Mouse (Mus musculus) kidney, adult 11 months (tissue): ENCODE results near the gene Alb.
A peak's percentile ranks its signal among the peaks of the same experiment; 100 is the strongest.

Experiments used
- DNase-seq: peaks from one replicate; pipeline ENCODE4 v3.0.0; 2022

The Alb gene

DNA sequence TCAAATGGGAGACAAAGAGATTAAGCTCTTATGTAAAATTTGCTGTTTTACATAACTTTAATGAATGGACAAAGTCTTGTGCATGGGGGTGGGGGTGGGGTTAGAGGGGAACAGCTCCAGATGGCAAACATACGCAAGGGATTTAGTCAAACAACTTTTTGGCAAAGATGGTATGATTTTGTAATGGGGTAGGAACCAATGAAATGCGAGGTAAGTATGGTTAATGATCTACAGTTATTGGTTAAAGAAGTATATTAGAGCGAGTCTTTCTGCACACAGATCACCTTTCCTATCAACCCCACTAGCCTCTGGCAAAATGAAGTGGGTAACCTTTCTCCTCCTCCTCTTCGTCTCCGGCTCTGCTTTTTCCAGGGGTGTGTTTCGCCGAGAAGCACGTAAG lies at the start of gene Alb:
TSS of gene Alb (plus strand) at position 279 of the 400 bp plus-strand sequence.
- DNase-seq = no peak

DNA sequence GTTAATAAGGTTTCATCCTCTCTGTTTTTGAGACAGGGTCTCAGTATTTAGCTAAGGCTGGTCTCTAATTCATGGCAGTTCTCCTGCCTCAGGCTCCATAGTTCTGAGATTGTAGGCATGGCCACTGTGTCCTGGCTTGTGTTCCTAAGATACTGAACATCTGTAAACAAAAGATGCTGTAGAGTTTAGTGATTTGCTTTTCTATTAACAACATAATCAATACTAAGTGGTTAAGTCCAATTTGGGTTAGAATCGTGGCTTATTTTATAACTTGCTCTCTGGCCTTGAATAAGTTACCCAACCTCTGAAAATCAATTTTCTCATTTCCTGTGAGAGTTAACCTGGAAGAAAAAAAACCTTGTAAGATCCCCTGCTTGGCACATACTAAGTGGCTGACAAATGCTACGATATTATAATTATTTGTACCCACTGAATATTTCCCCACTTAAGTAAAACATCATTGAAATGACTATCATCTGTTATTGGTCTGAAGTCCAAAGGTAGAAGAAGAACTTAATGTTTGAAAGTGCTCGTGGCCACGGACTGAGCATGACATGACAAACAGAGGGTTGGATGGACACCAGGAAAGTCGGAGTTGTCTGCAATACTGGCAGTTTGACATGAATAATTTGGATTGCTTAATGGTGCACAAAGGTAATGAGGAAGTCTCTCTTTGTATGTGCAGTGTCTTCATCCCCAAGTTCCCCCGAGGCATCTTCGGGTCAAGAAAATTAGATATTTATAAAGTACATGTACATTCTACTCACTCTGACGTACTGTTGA lies 46.4 kb upstream of the Alb start:
- no peak for DNase-seq

GRCm38 (mm10) chr5:90414925-90415295 lies 45.8 kb upstream of the Alb start:
- DNase-seq = no peak

DNA sequence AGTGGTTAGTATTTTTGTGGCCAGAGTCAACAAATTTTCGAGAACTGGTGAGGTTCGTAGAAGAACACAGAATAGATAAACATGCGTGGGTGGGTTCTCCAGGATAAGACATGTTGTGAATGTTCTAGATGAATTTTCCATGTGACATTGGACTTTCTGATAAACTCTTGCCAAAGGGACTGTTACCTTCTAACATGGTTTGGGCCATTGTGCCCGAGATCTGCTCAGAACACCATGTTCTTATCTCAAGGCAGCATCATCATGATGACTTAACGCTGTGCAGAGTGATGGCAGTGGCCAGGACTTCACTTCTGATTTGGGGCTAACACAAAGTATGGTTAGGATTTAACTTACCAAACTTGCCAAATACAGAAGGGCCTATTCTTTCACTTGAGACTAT lies 36.1 kb upstream of the Alb start:
- DNase-seq = no peak

- DNase-seq = no peak
Measured at GRCm38 (mm10) chr5:90425191-90425590, 35.5 kb upstream of the Alb start.

GRCm38 (mm10) chr5:90431053-90431452 lies 29.6 kb upstream of the Alb start:
- DNase-seq = no peak

DNA sequence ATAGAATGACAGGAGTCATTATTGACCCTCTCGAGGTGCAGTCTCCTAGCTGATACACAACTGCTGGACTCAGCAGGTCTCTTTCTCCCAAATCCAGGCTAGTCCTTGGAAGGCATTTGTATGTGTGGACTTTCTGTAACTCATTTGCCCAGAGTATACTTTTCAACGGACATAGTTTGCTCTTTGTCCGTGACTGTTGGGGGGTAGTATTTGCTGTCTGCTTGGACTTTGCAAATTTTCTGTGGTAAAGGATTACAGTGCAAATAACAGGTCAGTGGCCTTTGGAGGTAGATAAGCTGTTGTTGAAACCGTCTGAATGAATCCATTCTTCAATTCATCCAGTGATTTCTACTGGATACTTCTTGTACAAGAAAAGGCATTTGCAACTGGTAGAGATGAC lies 21.5 kb upstream of the Alb start:
- DNase-seq = no peak

- peak; percentile 15 for DNase-seq
Measured at GRCm38 (mm10) chr5:90447577-90447976, 13.1 kb upstream of the Alb start.

GRCm38 (mm10) chr5:90449961-90450360 lies 10.7 kb upstream of the Alb start:
- DNase-seq = no peak

DNA sequence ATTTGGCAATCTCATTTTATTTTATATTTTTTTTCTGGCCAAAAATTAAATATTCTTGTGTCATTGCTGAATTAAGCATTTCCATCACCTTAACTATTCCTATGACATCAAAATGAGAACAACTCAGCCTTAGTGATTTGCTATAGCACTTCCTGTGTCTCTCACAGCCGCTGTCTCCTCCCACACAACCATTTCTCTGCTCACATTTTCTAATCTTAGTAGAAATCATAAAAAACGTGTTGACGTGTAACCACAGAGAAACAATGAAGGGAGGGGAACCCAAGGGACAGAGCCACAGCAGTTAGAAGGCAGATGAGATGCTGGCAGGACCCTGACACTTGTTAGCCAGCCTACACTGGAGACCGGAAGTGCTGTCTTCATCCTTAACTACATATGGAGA lies 8.0 kb upstream of the Alb start:
- no peak for DNase-seq

- no peak for DNase-seq
Measured at GRCm38 (mm10) chr5:90457241-90457640, 3.5 kb upstream of the Alb start.

DNA sequence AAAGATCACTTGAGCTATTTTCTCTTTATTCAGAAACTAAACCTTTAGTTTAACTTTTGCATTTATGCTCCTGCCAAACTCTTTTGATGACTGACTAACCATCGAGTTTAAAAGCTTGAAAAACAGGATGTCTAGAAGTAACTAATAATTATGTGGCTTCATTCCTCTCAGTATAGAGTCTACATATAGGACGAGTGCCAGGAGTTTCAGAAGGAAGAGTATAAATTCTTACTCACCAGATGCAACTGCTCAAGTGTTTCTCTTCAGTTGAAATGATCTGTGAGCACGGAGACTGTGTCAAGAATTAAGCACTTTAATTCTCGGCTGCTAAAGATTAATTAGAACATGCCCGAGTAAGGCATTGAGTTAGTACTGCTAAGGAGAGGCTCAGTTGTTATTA lies 2.0 kb upstream of the Alb start:
- no peak for DNase-seq

DNA sequence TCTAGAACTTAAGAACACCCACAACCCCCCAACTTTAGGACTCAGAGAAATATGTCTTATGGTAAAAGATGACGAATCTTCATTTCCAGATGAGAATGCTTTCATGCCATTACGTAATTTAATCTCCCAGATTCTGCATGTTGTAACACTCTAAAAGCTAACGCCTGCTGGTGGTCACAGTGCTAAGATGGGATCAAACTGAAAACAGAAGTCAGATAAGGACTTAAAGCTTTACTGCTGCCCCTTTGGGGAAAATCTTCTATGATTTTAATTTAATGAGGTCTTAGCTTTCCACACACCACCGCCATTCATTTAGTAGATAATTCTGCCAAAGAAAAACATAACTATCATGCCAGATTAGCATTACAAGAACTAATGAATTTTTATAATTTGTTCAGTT lies 6.1 kb downstream of the Alb start:
- no peak for DNase-seq

DNA sequence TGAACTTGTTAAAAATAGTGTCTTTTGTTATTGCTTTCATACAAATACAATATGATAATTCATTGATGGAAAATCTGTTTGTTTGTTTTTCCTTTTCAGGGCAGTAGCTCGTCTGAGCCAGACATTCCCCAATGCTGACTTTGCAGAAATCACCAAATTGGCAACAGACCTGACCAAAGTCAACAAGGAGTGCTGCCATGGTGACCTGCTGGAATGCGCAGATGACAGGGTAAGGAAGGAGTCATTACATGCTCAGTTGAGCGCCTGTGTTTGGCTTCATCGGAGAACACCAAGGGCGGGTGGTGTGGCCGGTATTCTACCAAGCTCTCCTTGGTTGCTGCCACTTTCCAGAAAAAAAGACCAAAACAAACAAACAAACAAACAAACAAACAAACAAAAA lies 6.5 kb downstream of the Alb start:
- DNase-seq = peak; percentile 80

GRCm38 (mm10) chr5:90470836-90471235 lies 10.1 kb downstream of the Alb start:
- DNase-seq = no peak

DNA sequence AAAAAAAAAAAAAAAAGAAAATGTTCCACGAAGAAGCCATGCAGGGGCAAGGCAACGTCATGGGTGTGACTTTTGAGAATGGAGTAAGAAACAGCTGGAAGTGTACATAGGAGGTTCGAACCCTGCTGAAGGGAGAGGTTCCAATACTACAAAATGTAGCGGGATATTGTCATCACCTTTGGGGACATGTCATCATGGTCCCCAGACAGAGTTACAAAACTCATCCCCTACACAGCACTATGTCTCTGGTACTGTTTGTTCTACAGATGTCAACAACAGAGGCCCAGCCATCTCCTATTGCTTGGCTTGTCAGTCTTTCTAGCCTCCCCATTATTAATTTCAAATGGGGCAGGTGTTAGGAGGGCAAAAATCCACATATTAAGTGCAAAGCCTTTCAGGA lies 13.2 kb downstream of the Alb start:
- DNase-seq = no peak

DNA sequence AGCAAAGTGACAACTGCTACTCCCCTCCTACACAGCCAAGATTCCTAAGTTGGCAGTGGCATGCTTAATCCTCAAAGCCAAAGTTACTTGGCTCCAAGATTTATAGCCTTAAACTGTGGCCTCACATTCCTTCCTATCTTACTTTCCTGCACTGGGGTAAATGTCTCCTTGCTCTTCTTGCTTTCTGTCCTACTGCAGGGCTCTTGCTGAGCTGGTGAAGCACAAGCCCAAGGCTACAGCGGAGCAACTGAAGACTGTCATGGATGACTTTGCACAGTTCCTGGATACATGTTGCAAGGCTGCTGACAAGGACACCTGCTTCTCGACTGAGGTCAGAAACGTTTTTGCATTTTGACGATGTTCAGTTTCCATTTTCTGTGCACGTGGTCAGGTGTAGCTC lies 13.7 kb downstream of the Alb start:
- DNase-seq = no peak

DNA sequence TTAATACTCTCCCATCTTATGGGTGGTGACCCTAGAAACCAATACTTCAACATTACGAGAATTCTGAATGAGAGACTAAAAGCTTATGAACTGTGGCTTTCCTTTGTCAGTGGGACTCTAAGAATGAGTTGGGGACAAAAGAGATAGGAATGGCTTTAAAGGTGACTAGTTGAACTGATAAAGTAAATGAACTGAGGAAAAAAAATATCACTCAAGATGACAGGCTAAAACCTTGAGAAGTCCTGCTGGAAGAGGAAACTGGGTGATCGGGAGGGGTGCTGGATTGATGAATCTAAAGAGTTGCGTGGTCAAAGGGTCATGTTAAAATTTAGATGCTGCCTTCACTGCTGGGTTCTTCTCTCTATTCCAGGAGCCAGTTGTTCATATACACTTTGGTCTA lies 16.0 kb downstream of the Alb start:
- DNase-seq = no peak

DNA sequence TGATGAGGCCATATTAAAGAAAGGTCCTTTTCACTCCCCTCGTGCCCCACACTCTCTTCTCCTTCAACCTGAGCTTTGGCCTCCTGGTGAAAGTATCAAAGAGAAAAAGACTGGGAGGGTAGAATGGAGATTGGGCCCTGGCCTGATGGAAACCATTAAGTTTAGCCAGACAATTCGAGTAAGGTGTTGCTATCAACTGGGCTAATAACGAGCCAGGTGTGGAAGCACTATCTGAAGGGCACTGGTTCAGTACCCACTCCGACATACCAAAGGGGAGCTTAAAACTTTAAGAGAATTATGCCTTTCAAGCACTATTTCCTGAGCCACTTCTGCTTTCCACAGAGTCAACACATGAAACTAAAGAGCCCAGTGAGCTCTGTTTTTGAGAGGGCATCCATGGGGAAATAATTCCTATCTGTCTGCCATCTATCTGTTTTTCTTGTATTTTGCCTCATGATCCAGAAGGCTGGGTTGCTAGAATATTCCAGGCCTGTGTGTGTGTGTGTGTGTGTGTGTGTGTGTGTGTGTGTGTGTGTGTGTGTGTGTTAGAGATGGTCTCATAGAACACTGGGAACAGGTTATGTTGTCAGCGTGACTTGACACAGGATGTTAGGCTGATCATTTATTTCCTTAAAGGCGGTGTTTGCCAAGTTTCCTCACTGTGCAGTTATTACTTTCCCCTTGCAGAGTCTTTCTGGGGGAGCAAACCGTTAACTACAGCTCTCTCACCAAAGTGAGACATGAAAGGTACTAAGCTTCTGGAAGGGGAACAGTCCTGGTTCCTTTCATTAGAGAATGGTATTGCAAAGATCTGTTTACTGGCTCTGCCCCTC lies 16.8 kb downstream of the Alb start:
- DNase-seq = no peak

GRCm38 (mm10) chr5:90478886-90479285 lies 18.2 kb downstream of the Alb start:
- DNase-seq = no peak

DNA sequence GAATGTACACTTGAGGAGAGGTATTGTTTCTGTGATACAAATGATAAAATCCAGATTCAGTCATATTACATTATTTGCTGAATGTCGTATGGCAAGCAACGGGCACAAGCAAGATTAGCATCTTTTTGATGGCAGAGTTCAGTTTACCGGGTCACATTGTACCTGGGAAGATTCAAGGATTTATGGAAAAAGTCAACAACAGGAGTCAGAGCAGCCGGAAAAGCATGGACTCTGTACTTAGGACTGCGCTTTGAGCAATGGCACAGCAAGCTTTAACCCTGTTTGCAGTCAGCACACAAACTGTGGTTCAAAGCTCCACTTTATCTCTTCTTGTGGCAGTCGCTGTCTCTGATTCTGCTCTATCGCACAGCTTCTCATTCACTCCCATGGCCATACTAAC lies 24.9 kb downstream of the Alb start:
- DNase-seq = no peak

- DNase-seq = no peak
Measured at GRCm38 (mm10) chr5:90488323-90488722, 27.6 kb downstream of the Alb start.

DNA sequence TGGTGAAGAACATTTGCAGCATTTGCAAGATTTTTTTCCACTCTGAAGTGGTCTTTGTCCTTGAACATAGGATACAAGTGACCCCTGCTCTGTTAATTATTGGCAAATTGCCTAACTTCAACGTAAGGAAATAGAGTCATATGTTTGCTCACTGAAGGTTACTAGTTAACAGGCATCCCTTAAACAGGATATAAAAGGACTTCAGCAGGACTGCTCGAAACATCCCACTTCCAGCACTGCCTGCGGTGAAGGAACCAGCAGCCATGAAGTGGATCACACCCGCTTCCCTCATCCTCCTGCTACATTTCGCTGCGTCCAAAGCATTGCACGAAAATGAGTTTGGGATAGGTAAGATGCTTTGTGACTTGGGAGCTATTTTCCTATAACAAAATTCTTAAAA lies 29.8 kb downstream of the Alb start, which contains the start of gene Afp:
TSS of gene Afp (plus strand) at position 220 of the 400 bp plus-strand sequence.
- DNase-seq = no peak

- no peak for DNase-seq
Measured at GRCm38 (mm10) chr5:90492440-90492839, 31.7 kb downstream of the Alb start.
